Mouse (Mus musculus): ENCODE measurements around the gene Myo1e.

Myo1e gene

DNA sequence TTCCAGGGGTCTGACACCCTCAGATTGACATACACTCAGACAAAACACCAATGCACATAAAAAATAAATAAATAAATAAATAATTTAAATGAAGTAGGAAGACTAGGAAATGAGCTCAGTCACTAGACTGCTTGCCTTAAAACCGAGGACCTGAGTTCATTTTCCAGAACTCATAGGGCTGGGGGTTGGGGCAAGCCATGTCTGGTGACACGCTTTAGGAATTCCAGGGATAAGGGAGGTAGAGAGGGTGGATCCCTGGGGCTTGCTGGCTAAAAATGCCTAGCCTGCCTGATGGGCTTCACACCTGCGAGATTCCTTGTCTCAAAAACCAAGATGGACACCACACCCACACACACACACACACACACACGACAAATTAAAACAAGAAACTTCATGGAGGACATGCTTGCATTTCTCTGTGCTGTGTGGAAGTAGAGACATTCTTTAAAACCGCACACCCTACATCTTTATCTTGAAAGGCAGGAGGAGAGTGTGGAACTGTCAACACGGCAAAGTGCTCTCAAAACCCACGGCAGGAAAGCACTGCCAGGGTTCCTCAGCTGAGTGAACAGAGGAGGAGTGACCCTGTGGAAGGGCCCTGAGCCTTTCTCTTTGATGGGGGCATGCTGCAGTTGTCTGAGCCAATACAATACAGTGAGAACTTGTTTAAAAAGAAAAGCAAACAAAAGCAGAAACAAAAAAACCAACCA, 13.5 kb downstream of the Myo1e start:
- in situ Hi-C loops (cut with MboI, MseI) = no loop called here

GRCm38 (mm10) chr9:70223142-70223541, 16.0 kb downstream of the Myo1e start:
- in situ Hi-C loops (cut with MboI, MseI) = no loop called here

GRCm38 (mm10) chr9:70224046-70224445, 16.9 kb downstream of the Myo1e start:
- in situ Hi-C loops (cut with MboI, MseI) = no loop called here

DNA sequence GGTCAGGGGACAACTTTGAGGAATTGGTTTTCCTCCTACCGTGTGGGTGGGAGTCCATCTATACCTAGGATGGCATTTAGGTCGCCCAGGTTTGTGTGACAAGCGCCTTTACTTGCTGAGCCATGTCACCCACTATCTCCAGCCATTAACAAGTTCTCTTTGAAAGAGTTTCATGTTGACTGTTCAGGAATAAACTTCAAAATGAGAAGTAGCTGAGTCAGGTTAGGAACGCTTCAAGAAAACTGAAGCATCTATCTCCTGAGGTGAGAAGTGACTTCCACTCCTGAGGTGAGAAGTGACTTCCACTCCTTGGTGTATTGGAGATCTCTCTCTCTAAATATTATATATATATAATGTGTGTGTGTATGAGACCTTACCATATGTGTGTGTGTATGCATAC, 19.2 kb downstream of the Myo1e start:
- in situ Hi-C loops (cut with MboI, MseI) = no loop called here

- in situ Hi-C loops (cut with MboI, MseI) = no loop called here
Measured at GRCm38 (mm10) chr9:70229823-70230222, 22.7 kb downstream of the Myo1e start.

- in situ Hi-C loops (cut with MboI, MseI) = no loop called here
Measured at GRCm38 (mm10) chr9:70232044-70233010, 25.2 kb downstream of the Myo1e start.

DNA sequence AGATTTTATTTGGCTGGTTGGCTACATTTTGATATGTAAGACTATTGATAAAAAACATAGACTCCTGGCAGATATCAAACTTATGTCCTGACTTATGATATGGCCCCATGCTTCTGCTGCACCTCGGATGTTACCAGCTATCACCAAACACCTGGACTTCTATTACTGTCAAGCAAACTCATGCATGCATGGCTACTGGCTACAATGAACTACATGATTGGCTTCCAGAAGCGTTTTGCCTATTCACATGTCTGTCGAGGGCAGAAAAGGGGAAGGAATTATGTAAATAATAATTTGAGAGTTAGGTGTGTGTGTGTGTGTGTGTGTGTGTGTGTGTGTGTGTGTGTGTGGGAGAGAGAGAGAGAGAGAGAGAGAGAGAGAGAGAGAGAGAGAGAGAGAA, 30.0 kb downstream of the Myo1e start:
- in situ Hi-C loops (cut with MboI, MseI) = no loop called here

- in situ Hi-C loops (cut with MboI, MseI) = no loop called here
Measured at GRCm38 (mm10) chr9:70237561-70237960, 30.4 kb downstream of the Myo1e start.

DNA sequence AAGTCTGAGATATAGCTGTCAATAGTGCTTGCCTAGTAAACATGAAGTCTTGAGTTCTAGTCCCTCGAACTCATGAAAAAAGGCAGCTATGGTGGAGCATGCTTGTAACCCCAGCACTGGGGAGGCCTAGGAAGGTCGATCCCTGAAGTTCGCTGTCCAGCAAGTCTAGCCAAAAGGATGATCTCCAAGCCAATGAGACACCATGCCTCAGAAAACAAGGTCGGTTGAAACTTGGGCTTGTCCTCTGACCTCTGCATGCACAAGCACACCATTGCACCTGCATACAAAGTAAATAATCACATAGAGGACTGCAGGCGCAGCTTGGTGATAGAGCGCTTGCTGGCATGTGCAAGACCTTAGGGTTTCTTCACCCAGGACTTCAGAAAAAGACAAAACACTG, 31.2 kb downstream of the Myo1e start:
- in situ Hi-C loops (cut with MboI, MseI) = no loop called here

DNA sequence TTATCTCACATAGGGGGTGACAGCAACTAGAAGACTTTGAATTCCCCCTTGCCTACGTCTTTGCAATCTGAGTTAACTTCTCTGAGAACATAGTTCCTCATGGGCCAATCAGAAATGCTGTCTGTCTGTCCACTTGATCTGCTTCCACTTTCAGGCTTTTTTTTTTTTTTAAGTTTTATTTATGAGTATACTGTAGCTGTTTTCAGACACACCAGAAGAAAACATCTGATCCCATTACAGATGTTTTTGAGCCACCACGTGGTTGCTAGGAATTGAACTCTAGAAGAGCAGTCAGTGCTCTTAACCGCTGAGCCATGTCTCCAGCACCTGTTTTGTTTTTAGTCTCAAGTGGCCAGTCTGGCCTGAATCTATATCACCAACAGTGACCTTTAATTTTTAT, 32.1 kb downstream of the Myo1e start:
- in situ Hi-C loops (cut with MboI, MseI) = no loop called here

GRCm38 (mm10) chr9:70240703-70241410, 33.7 kb downstream of the Myo1e start:
- in situ Hi-C loops (cut with MboI, MseI) = no loop called here

DNA sequence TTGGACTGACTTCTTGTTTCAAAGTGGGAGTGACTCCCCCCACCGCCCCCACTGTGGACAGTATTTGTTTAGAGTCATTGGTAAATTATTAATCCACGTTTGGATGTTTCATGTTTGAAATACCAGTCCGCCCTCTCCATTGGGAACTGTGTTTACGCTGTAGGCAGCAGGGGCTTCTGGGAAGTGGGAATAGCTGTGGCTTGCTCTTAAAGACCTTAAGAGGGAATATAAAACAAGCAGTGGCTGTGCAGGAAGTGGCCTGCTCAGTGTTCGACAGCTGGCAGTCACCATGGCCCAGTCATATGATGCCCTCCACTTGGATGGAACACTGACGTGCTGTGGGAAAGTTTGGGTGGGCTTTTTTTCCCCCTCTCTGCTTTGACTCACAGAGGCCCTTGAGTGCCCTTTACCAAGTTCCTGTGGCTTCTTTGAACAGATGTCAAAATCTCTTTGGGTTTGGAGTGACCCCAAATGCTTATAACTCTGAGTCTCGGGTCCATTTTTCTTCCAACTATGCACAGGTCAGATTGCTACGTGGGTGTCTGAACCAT, 34.3 kb downstream of the Myo1e start:
- in situ Hi-C loops (cut with MboI, MseI) = no loop called here

- in situ Hi-C loops (cut with MboI, MseI) = no loop called here
Measured at GRCm38 (mm10) chr9:70242112-70242862, 35.1 kb downstream of the Myo1e start.

DNA sequence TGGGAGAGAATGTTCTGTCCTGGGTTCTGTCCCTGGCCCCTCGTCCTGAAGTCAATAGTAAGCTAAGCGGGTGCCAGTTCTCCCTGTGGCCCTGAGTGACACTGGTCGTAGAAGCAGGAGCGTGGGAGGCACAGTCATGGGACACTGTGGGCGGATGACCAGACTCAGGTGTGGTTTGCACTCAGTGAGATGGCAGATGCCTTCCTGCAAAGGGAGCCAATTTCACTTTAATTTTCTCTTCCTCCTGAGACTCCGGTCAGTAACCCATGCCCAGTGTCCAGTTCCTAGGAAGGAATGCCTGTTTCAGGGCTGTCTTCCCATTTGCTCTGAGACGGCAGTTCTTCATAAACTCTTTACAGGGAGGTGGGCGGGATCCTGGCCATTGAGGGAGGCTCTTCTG, 36.1 kb downstream of the Myo1e start:
- in situ Hi-C loops (cut with MboI, MseI) = no loop called here

- in situ Hi-C loops (cut with MboI, MseI) = no loop called here
Measured at GRCm38 (mm10) chr9:70243708-70244107, 36.6 kb downstream of the Myo1e start.

DNA sequence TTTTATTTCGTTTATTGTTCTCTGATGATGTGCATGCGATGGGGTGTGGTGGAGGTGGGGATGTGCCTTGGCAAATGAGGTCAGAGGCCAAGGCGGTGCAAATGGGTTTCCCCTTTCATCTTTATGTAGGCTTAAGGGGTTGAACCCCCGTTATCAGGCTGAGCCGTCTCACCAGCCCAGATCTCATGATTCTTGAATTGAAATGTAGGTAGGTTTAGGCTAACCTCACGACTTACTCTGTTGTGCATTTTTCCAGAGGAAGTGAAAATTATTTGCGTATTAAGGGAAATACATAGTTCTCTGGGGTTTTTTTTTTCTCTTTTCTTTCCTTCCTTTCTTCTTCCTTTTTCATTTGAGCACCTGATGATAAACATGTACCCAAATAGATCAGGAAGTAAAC, 37.0 kb downstream of the Myo1e start:
- in situ Hi-C loops (cut with MboI, MseI) = no loop called here

DNA sequence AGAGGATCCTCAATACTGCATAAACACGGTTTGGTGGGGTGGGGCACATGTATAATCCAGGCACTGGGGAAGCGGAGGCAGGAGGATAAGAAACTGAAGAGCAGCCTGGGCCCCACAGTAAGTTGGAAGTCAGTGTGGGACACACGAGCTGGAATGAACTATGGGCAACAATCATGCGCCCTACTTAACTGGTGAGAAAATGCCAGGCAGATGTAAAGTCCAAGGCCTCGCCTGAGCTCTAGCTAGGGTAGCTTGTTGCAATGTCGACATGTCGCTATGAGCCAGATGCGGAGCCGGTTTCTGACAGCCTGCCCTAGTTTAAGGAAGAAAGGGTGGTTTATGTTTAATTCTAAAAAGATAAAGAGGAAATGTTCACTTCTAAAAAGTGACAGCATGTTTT, 37.9 kb downstream of the Myo1e start:
- in situ Hi-C loops (cut with MboI, MseI) = no loop called here

GRCm38 (mm10) chr9:70246427-70246826, 39.3 kb downstream of the Myo1e start:
- in situ Hi-C loops (cut with MboI, MseI) = no loop called here

DNA sequence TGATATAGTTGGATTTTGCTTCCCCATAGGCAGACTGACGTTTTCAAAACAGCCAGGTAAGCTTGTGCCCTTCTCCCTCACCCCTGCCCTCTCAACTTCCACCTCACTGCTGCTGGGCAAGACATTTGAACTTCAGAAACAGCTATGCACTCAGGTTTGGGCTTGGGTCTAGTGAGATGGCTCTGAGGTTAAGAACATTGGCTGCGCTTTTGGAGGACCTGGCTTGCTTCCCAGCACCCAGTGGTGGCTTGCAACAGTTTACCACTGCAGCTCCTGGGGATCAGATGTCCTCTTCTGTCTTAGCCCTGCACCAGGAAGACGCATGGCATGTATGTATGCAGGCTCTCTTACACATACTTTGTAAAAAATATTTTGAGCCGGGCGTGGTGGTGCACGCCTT, 40.9 kb downstream of the Myo1e start:
- in situ Hi-C loops (cut with MboI, MseI) = no loop called here

GRCm38 (mm10) chr9:70248826-70249225, 41.7 kb downstream of the Myo1e start:
- in situ Hi-C loops (cut with MboI, MseI) = no loop called here

Data from regulatory T cell (primary cell).